Mouse (Mus musculus) skeletal muscle tissue, postnatal 0 days (tissue): ENCODE measurements around the gene Fbxo3. TPM values are rescaled to one million over a fixed set of nuclear protein-coding genes. Genes with fewer than 3 reads are reported as not detected.

Source experiments
- polyA plus RNA-seq: library from polyadenylated mRNA; unstranded; fragments of >200 nt; fragmentation: Nextera tagmentation; extraction: Ambion mirVana; gene quantifications from 2 replicates; pipeline ENCODE4 v1.2.1, GENCODE M21; 2015

Gene Fbxo3
- polyA plus RNA-seq, result 38.4 and 43.1 TPM in 2 replicates

DNA sequence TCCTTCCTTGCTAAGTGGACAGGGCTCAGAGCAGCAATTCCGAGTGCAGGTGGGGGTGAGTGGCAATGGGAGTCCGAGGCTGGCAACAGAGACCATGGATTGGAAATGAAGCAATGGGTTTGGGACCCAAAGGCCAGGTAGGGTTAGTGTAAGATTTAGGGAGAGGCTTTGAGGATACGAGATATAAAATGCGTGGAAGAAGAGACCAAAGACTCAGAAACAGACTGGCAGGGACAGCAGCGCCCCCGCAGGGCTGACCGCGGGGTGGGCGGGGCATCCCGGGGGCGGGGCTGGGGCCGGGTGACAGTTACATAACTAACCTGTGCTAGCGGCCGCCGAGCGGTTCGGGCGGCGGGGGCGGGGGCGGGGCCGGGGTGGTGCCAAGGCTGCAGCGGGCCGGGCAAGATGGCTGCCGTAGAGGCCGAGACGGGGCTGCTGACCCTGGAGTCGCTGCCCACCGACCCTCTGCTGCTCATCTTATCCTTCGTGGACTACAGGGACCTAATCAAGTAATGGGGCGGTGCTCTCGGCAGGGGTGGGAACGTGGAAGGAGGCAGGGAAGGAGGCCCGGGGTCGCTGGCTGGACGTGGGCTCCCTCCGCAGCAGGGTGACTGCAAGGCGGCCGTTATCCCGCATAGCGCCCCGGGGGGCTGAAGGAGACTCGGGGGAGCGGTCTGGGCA, at the start of gene Fbxo3:
Fbxo3 (plus strand) TSS at position 264 of the 681 bp plus-strand sequence.

DNA sequence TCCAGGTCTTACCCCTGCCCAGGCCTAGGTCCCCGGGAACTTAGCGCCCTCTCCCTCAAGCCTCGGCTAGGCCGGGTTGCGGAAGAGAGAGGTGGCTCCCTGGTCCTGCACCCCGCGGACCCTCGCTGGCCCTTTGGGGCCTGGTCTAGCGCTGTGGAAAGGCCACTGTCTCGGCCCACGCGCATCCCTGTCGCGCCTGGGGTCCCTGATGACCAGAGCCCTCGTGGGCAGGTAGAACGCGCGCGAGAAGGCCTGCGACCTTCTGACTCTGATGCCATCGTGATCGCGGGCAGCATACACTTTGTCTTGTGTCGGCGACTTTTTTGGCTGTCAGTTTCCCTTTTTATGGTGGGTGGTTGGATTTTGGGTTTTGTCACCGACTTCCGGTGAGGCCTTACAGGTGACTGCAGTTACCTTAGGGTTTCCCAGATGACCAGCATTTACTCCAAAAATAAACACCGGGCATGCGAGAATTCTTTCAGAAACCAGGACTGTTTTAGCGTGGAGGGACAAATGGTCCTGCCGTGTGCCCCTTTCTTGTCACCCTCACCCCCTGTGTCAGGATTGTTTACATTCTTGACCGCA, 710 bp downstream of the Fbxo3 start, which contains the start of gene 4931422A03Rik:
4931422A03Rik (minus strand) TSS at position 223 of the 585 bp plus-strand sequence.

DNA sequence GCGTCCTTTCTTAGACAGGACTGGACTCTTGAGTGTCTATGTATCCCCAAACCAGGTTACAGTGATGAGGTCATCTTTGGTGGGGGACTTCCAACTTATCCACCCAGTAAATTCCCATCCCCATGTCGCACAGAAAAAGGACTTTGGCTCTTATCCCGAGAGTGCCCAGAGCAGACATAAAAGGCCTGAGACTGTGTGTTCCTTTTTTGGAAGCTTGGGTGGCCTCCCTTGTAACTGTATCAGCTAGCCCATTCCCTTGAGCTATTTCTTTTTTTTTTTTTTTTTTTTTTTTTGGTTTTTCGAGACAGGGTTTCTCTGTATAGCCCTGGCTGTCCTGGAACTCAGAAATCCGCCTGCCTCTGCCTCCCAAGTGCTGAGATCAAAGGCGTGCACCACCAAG, 38.0 kb downstream of the Fbxo3 start, which contains the start of gene Gm10912:
Gm10912 (plus strand) TSS at position 301 of the 400 bp plus-strand sequence.

DNA sequence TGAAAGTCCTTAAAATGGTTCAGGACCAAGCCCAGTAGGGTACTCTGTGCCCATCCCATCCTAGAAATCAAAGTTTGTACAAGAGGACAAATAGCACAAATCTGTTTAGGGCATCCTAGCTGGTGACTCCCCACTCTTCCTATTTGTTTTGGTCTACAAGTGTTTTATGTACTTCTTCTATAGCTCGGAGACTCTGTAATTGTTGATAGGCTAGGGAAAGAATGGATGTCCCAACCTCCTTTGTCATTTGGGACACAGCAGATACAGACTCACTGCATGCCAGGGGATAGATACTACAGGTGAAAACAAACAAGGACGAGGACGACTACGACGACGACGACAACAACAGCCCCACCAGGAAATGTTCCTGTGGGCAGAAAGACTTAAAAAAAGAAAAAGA, 40.9 kb downstream of the Fbxo3 start, which contains the start of gene Gm10799:
Gm10799 (minus strand) TSS at position 101 of the 400 bp plus-strand sequence.

DNA sequence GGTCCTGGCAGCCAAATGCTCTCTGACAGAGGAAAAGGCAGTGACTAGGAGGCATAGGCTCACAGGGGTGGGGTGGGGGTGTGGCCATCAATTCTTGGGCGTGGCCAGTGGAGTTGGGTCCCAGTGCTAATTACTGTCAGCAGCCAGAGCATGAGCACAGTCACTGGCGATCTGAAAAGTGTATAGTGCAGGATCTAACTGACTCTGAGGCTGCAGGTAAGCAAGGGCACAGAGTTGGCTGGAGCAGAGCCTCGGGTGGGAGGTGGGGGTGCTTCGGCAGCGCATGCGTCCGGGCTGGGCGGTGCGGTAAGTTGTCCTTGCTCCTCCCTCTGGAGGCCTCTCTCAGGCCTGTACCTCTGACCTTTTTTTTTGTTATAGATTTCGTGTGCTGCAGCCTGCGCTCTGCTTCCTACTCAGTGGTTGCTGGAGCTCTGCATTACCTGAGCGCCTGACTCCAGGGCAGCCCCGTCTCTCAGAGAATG, 42.2 kb downstream of the Fbxo3 start, which contains the start of gene Cd59b:
Cd59b (plus strand) TSS at position 146 of the 482 bp plus-strand sequence.

DNA sequence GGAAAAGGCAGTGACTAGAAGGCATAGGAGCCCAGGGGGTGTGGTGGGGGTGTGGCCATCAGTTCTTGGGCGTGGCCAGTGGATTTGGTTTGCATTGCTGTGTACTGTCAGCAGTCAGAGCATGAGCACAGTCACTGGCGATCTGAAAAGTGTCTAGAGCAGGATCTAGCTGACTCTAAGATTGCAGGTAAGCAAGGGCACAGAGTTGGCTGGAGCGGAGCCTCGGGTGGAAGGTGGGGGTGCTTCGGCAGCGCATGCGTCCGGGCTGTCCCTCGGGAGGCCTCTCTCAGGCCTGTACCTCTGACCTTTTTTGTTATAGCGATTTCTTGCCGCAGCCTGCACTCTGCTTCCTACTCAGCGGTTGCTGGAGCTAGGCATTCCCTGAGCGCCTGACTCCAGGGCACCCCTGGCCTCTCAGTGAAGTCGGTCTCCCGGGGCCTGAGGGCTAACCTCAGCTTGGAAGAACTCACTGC, 68.3 kb downstream of the Fbxo3 start, which contains the start of gene Cd59a:
Cd59a (plus strand) TSS at position 61 of the 473 bp plus-strand sequence.

Other genes with a start within 250 kb of the Fbxo3 start
- gene Caprin1, start 230.1 kb upstream of the Fbxo3 start, polyA plus RNA-seq, result 98.1 and 101 TPM in 2 replicates
- gene Lmo2, start 69.7 kb upstream of the Fbxo3 start, polyA plus RNA-seq, result 22.2 and 24.1 TPM in 2 replicates
- 1.0 and 1.1 TPM in 2 replicates for gene 4931422A03Rik, start 640 bp downstream of the Fbxo3 start, polyA plus RNA-seq
- gene Gm10912, start 38.1 kb downstream of the Fbxo3 start, polyA plus RNA-seq, result not detected in 2 replicates
- gene Gm10799, start 40.8 kb downstream of the Fbxo3 start, polyA plus RNA-seq, result not detected in 2 replicates
- gene Cd59b, start 42.1 kb downstream of the Fbxo3 start, polyA plus RNA-seq, result 5.7 and 9.6 TPM in 2 replicates
- gene Cd59a, start 68.1 kb downstream of the Fbxo3 start, polyA plus RNA-seq, result 34.3 and 37.7 TPM in 2 replicates
- 1.8 and 2.0 TPM in 2 replicates for gene A930018P22Rik, start 95.0 kb downstream of the Fbxo3 start, polyA plus RNA-seq